Mouse (Mus musculus) cerebellum, adult 2 months (tissue): Measurements from ENCODE around the gene Zfp286. TPM values are rescaled to one million over a fixed set of nuclear protein-coding genes. Genes with fewer than 3 reads are reported as not detected.

ENCODE experiments used
- DNase-seq, 2 experiments: peaks; one replicate each; pipeline ENCODE4 v3.0.0; 2021
- H3K27ac ChIP-seq: fragments of 200-500 bp; 2 replicates; pipeline ENCODE4 v1.5.1; 2012; ENCODE audit warnings: low read length, control low read depth, inconsistent platforms; ENCODE audit not compliant: insufficient read depth
- H3K27me3 ChIP-seq: fragments of 200-500 bp; 2 replicates; pipeline ENCODE4 v1.6.1; 2012; ENCODE audit warnings: inconsistent platforms, mild to moderate bottlenecking, low read length, moderate library complexity; ENCODE audit not compliant: control insufficient read depth, insufficient read depth
- H3K4me1 ChIP-seq: fragments of 200-500 bp; 2 replicates; pipeline ENCODE4 v1.6.1; 2011; ENCODE audit warnings: low read length; ENCODE audit not compliant: control insufficient read depth, insufficient read depth
- H3K4me3 ChIP-seq: fragments of 200-500 bp; replicated peaks from 2 replicates; pipeline ENCODE3; 2011; ENCODE audit warnings: mild to moderate bottlenecking, low read depth, low read length, control low read depth; ENCODE audit not compliant: insufficient read depth
- CTCF ChIP-seq: fragments of 200-500 bp; IDR thresholded peaks from 2 replicates; pipeline ENCODE4 v1.5.1; 2011; ENCODE audit warnings: low read depth, mild to moderate bottlenecking, control low read depth, low read length, moderate library complexity, borderline replicate concordance; ENCODE audit not compliant: insufficient read depth
- POLR2A ChIP-seq: fragments of 200-500 bp; IDR thresholded peaks from 2 replicates; pipeline ENCODE4 v1.6.1; 2011; ENCODE audit warnings: low read length, control low read depth, borderline replicate concordance; ENCODE audit not compliant: insufficient read depth
- WGBS: fragments of 180-500 bp; shearing (Covaris S2); methylation state at CpG from one replicate; pipeline ENCODE4 v1.1.7; 2018; 5-methylcytosine and 5-hydroxymethylcytosine counted together
- polyA plus RNA-seq: library from polyadenylated mRNA; depleted of rRNA; stranded (reverse); fragments of >200 nt; gene quantifications from 2 replicates; pipeline ENCODE4 v1.2.3, GENCODE M21; 2012

The Zfp286 gene
- polyA plus RNA-seq, 1 experiment: 9.8 TPM

DNA sequence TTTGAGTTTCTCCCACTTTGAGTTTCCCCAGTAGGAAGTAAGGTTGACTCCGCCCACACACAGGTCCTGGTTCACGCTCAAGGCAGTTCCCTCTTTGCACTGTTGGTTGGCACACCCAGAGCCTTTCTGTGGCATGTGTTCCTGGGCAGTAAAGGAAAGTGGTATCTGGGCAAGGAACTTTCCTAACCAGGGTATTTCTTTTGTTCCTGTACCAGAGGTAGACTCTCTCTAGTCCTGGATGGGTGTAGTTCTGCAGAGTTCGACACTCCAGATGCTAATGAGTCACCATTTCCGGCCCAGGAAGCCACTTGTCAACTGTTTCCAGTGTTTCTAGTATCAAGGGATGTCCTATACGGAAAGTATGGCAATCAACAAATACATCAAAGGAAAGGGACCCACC is 32.6 kb upstream of the Zfp286 start:
- H3K27ac ChIP-seq: no peak overlapping the region
- WGBS: 78% methylated on average over 5 of the region's 5 CpGs
- TF ChIP-seq CTCF (no peak), POLR2A (no peak)
- DNase-seq: no peak
- no peaks in the 10 kb centered on the region for H3K27me3 ChIP-seq
- peaks cover 8% of the 10 kb centered on the region for H3K4me1 ChIP-seq
- no peak overlapping the region for H3K4me3 ChIP-seq

GRCm38 (mm10) chr11:62820661-62821437 is 31.6 kb upstream of the Zfp286 start:
- TF ChIP-seq CTCF: no peak
- no peak for TF ChIP-seq POLR2A
- no peak overlapping the region for H3K27ac ChIP-seq
- H3K27me3 ChIP-seq: no peaks in the 10 kb centered on the region
- H3K4me1 ChIP-seq: peaks cover 8% of the 10 kb centered on the region
- peak in 1 of 2 experiments; percentile 22 for DNase-seq
- H3K4me3 ChIP-seq: peak overlapping the region; percentile 39
- WGBS: 5% methylated on average over 16 of the region's 16 CpGs

DNA sequence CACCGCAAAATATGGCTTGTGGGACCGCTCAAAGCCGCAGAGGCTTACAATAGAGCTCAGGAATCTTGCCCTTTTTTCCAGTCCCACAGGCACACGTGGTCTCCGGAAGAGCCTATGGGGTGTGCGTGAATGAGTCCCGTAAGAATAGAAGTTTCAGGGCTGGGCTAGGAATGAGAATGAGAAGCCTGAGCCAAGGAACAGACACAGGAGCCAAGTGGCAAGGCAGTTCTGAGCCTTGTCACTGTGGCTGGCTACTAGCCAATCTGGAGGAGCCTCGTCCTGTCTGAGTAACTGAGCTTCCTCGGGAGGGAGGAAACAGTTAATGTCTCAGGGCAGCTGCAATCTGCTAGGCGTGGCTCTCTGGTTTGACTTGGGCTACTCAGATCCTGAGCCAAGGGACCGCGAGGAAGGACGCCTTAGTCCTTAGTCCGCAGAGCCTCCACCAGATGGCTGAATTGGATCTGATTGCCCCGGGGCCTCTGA is 30.8 kb upstream of the Zfp286 start, which contains the start of gene Trim16:
Gene Trim16, plus strand, starts transcription at position 173 of the 483 bp plus-strand sequence.
- no peak for TF ChIP-seq CTCF
- no peak for TF ChIP-seq POLR2A
- Histone ChIP-seq H3K27ac (no peak within 1 kb of the TSS), H3K27me3 (no peaks in the 10 kb centered on the region), H3K4me1 (peaks cover 8% of the 10 kb centered on the region), H3K4me3 (peak within 1 kb of the TSS; percentile 39)
- WGBS: 4% methylated on average over 15 of the region's 15 CpGs
- DNase-seq: peak; percentile 52 to 58

- Histone ChIP-seq H3K4me1 (peaks cover 14% of the 10 kb centered on the region), H3K27me3 (no peaks in the 10 kb centered on the region), H3K4me3 (no peak overlapping the region), H3K27ac (no peak overlapping the region)
- 96% methylated on average over 8 of the region's 8 CpGs for WGBS
- no peak for TF ChIP-seq CTCF
- no peak for TF ChIP-seq POLR2A
- no peak for DNase-seq
Observed at GRCm38 (mm10) chr11:62819059-62819686, 29.9 kb upstream of the Zfp286 start.

DNA sequence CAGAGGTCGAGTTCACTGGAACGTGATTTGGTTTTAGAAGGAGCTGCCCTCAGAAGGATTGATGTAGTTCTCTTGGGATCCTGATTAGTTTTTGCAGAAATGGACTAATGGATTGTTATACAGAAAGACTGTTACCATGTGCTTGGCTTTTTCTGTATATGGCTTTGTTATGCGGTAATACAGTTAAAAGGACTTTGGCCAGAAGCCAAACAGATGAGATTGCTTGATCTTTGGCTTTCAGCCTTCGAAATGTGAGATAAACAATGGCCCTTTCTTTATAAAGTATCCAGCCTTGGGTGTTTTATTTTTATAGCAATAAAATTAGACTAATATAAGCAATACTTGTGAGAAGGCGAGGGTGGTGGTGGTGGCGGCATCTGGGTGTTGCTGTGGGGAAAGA is 27.3 kb upstream of the Zfp286 start:
- Histone ChIP-seq H3K27me3 (no peaks in the 10 kb centered on the region), H3K4me1 (peaks cover 14% of the 10 kb centered on the region), H3K4me3 (no peak overlapping the region), H3K27ac (no peak overlapping the region)
- TF ChIP-seq CTCF (no peak), POLR2A (no peak)
- 68% methylated on average over 6 of the region's 6 CpGs for WGBS
- DNase-seq: no peak

DNA sequence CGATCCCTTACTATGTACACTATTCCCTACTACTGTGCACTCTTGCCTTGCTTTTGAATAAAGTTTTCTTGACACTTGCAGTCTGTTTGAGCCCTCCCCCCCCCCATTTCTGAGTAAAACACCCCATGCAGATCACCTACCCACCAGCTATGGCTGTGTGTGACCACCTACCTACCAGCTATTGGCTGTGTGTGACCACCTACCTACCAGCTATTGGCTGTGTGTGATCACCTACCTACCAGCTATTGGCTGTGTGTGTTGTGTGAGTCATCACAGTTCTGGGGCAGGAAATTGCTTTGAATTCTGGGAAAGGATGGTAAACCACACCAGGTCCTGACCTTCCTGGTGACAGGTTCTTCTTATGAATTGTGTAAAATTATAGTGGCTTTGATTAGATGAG is 26.2 kb upstream of the Zfp286 start:
- 100% methylated on average over 1 of the region's 1 CpGs for WGBS
- Histone ChIP-seq H3K4me1 (peaks cover 9% of the 10 kb centered on the region), H3K27me3 (no peaks in the 10 kb centered on the region), H3K4me3 (no peak overlapping the region), H3K27ac (no peak overlapping the region)
- no peak for DNase-seq
- TF ChIP-seq CTCF (no peak), POLR2A (no peak)

GRCm38 (mm10) chr11:62814625-62815024 is 25.4 kb upstream of the Zfp286 start:
- no peak overlapping the region for H3K27ac ChIP-seq
- WGBS: 21% methylated on average over 4 of the region's 4 CpGs
- TF ChIP-seq POLR2A: no peak
- TF ChIP-seq CTCF: no peak
- H3K4me3 ChIP-seq: no peak overlapping the region
- peaks cover 5% of the 10 kb centered on the region for H3K4me1 ChIP-seq
- H3K27me3 ChIP-seq: no peaks in the 10 kb centered on the region
- peak in 1 of 2 experiments; percentile 36 for DNase-seq

DNA sequence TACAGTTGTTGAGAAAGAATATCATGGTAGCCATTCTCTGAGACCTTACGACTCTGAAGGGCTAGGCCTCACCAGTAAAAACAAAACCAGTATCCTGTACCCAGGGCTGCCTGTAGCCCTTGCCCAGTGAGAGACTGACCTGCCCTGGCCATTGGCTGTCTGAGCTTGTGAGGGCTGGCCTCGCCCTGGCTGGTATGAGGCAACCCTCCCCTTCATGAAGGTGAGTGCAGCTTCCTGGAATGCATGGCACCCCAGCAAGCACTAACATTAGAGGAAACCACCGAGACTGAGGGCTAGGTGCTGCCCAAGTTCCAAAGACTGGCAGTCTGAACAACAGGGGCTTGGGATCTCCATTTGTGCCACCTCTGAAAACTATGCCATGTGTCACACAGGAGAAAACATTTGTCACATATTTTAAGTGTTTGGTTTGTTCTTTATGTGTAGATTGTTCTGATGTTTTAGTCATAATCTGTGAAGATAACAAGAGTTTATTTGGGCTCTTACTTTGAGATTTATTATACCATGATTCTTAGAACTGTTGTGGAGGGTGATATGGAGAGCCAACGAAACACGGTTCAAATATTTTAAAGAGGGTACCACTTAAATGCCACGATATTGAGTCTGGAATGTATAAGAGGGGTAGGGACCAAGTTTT is 24.8 kb upstream of the Zfp286 start:
- DNase-seq: no peak
- H3K4me3 ChIP-seq: no peak overlapping the region
- H3K27me3 ChIP-seq: no peaks in the 10 kb centered on the region
- no peak for TF ChIP-seq CTCF
- TF ChIP-seq POLR2A: no peak
- no peak overlapping the region for H3K27ac ChIP-seq
- H3K4me1 ChIP-seq: peaks cover 5% of the 10 kb centered on the region
- WGBS: 74% methylated on average over 6 of the region's 6 CpGs
